Mouse (Mus musculus): Measurements from ENCODE around the gene Gbgt1.
"Not testable (repeated sequence)": the region's sequence is repeated elsewhere in the genome, so short reads cannot be mapped to it uniquely, and the experiment has no call there.

The Gbgt1 gene

DNA sequence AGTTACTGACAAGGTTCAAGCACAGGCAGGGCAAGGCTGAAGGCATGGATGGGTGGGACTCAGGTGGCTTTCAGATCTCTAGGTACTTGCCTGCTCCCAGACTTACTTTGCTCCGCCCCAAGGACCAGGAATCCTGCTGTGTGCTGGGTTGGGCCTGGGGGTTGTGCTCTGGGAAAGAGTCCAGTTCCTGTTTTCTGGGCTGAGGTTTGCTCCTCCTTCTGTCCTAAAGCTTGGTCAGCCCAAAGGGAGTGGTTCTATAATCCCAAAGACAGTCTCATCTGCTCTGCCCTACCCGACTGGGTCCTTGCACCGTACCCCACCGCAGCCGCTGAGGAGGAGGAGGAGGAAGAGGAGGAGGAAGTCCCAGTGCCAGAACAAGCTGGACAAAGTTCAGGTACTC, at the start of gene Gbgt1:
Gene Gbgt1, plus strand, starts transcription at position 221 of the 400 bp plus-strand sequence.
- DNase-seq (ENCODE audit: low read depth): no peak

DNA sequence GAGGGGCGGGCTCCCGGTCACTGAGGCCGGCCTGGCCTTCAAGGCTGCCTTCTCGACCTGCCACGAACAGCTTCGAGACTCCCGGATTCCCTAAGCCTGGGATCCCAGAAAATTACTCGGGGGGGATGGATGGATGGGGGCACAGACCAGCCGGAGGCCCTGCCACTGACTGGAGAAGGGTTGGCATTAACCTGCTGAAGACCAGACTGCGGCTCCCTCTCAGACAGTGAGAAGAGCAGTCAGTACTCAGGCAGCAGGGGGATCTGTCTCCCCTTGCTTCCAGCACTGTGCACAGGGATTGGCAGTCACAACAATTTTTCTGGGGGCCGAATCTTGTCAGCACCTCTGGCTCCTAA, 49.4 kb upstream of the Gbgt1 start:
- DNase-seq (ENCODE audit: low read depth): no peak

DNA sequence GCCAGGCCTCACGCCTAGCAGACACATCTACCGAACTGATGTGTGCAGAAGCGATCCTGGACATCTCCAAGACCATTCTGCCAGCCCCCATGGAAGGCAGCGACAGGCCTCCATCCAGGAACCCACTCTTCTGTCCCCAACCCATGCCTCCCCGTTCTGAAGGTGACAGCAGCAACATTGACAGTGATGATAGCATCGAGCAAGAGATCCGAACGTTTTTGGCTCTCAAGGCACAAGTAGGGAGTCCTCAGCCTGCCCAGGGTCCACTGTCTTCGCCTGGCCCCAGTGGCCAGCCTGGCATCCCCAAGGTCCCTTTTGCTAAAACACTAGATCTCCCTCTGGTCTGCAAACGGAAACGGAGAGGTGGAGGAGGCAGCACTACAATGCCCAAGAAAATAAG, 45.0 kb upstream of the Gbgt1 start:
- DNase-seq (ENCODE audit: low read depth): no peak

DNA sequence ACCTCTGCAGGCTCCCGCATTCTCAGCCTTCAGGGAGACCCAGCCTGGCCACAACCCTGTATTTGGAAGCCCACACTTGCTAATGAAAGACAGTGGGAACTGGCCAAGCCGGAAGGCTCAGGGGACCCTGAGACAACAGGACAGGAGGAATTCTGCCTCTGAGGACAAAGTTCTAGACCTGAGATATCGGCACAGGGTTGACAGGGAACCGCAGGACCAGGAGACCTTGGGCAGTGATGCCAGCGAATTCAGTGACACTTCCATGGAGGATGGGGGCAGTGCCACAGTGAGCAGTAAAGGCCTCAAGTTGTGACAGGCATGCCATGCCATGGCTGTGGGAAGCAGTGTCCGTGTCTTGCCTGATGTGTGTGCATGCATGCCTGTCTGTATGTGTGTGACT, 43.2 kb upstream of the Gbgt1 start:
- DNase-seq (ENCODE audit: low read depth): no peak

DNA sequence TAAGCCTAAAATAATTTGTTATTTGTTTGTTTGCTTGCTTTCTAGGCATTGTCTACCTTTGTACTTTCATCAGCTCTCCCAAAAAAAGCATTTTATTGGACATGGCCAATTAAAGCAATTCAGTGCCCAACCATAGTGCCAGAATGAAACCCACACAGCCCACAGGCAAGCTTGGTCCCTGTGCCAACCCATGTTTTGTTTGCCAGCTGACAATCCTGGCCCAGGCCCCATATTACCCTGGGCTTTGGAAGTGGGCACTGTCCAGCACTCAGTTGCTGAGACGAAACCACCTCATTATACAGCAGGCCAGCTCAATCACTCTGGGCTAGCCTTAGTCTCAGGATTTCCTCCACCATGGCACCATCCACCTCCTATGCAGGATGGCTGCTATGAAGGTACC, 40.1 kb upstream of the Gbgt1 start:
- no peak for DNase-seq (ENCODE audit: low read depth)

DNA sequence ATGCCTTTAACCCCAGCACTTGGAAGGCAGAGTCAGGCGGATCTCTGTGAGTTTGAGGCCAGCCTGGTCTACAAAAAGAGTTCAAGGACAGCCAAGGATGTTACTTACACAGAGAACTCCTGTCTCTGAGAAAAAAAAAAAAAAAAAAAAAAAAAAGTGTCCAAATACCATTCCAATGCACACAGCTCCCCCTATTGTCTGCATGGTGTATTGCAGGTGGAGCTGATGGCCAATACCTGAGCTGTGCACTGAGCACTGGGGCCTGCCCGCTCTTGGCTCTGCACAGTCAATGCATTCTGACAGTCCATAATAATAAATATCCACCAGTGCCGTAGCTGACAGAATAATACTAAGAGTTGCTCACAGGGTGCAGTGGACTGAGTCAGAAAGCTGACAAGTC, 32.8 kb upstream of the Gbgt1 start:
- peak; percentile 87 for DNase-seq (ENCODE audit: low read depth)

DNA sequence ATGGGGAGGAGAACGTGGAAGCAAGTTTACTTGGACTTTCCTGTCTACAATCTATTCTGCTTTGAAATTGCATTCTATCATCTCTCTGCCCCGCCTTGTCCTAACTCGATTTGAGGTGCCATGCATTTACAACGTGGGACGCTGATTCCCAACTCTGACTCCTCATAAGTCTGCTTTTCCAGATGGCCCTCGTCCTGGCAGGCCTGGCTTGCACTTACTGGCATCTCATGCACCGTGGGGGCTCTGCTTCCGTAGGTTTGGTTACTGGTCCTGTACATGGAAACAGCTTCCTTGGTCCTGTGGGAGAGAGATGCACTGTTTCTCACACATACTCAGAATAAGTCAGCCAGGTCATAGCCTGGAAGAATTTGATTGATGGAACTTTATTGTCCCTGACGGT, 31.8 kb upstream of the Gbgt1 start:
- DNase-seq (ENCODE audit: low read depth): no peak

DNA sequence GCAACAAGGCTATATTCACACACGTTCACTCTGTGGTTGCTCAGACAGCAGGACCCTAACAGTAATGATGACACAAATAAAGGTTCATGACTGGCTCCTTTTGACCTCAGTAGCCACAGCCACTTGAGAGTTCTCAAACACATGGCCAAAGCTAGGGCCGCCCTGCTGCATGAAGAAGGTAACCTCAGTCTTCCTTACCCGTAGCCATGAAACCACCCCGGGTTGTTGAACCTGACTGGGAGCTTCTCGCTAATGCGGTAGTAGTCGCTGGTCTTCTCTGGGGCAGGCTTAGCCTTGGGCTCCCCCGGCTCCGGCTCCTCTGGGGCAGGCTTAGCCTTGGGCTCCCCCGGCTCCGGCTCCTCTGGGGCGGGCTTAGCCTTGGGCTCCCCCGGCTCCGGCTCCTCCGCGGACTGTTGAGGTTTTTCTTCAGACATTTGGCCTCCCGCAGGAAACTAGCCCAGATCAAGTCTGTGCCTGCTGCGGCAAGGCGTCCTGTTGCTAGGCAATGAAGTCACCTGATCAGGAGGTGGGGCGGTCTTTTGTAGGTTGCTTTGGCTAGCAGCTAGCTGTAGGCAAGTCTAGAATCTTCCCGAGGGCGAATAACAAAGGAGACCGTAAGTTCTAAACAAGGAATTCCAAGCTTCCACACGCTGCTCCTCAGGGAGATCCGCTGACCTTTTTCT, 30.7 kb upstream of the Gbgt1 start, which contains the start of gene 1700007K13Rik:
Gene 1700007K13Rik, minus strand, starts transcription at position 497 of the 683 bp plus-strand sequence.
- peak; percentile 79 for DNase-seq (ENCODE audit: low read depth)

DNA sequence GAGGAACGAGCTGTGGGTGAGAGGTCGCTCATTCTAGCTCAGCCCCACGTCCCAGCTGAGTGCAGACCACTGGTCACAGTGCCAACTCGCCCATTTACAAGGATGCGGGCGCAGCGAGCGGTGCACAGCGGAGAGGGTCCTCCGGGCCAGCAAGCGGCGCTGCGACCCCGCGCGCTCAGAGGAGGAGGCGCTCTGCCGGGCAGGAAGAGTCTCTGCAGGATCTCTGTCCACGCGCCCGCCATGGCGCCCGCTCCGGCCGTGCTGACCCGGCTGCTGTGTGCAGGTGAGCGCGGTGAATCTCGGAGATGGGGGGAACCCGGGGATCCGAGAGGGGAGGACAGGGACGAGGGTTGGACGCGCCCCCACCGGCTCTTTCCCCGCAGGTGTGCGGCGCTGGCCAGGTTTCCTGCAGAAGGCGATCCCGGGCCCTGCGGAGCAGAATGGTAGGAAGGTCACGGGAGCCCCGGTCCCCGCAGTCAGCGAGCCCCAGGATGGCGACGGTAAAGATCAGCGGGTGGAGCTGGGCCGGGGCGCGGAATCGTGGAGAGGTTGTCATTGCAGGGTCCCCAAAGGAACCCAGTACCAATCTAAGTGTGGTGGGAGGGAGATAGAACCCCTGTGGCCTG, 28.7 kb upstream of the Gbgt1 start, which contains the start of gene Mrps2:
Gene Mrps2, plus strand, starts transcription at position 207 of the 626 bp plus-strand sequence.
- DNase-seq (ENCODE audit: low read depth): peak; percentile 86

DNA sequence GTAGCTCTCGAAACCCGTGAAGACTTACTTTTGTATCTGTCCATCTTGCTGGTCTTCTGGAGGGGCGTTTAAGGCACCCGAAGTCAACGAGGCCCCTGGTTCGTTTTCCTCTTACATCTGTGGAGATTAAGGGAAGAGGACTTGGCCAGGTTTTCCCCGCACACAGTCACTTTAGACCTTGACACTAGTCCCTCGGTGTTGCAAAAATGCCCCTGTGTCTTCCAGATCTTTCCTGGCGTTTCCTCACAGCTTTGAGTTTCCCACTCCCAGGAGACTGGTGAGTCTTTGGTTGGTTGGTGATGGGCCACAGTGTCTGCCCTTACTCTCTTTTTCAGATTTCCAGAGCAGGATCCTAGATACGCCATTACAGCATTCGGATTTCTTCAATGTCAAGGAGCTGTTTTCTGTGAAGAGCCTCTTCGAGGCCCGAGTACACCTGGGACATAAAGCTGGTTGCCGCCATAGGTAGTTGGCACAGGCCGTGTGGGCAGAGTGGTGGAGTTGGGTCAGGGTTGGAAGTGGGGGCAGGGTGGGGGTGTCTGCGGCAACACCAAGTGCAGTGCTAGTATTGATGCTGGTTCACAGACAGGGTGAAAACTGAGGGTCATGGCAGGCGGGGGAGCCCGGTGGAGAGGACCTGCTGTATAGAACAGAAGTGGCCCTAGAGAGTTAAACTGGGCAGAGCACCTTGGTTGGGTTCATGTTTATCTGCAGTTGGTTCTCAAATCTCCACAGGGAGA, 28.0 kb upstream of the Gbgt1 start:
- no peak for DNase-seq (ENCODE audit: low read depth)

DNA sequence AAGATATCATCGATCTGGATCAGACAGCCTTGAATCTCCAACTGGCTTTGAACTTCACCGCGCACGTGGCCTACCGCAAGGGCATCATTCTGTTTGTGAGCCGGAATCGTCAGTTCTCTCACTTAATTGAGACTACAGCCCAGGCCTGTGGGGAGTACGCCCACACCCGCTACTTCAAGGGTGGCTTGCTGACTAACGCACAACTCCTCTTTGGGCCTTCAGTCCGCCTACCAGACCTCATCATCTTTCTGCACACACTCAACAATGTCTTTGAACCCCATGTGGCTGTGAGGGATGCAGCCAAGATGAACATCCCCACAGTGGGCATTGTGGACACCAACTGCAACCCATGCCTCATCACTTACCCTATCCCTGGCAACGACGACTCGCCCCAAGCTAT, 27.2 kb upstream of the Gbgt1 start:
- no peak for DNase-seq (ENCODE audit: low read depth)

DNA sequence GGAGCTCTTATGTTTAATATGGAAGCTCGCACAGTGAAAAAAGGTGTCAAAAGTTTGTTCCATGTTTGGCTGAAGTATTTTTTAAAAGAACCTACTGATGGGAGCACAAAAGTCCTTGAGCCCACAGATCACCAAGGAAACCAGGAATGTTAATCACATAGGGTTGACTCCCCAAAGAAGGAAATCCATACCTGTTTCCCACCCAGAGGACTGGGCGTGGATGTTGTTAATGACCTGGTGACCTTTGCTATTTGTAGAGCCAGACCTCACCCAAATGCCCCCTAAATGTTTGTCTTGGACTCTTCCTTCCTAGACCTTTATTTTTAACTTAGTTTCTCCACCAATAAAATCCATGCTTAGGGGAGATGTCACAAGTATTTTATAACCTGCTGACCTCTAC, 26.1 kb upstream of the Gbgt1 start:
- DNase-seq (ENCODE audit: low read depth): no peak

DNA sequence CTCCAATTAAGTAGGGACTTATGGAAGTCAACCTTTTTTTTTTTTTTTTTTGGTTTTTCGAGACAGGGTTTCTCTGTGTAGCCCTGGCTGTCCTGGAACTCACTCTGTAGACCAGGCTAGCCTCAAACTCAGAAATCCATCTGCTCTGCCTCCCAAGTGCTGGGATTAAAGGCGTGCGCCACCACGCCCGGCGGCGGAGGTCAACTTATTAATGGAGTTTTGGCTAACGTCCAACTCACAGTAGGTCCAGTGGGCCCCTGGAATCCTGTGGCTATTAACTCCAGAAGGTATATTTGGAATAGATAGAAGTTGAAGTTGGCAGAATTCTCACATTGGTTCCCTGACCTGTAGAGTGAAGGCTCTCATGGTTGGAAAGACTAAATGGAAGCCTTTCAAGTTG, 24.7 kb upstream of the Gbgt1 start:
- DNase-seq (ENCODE audit: low read depth): not testable (repeated sequence)

DNA sequence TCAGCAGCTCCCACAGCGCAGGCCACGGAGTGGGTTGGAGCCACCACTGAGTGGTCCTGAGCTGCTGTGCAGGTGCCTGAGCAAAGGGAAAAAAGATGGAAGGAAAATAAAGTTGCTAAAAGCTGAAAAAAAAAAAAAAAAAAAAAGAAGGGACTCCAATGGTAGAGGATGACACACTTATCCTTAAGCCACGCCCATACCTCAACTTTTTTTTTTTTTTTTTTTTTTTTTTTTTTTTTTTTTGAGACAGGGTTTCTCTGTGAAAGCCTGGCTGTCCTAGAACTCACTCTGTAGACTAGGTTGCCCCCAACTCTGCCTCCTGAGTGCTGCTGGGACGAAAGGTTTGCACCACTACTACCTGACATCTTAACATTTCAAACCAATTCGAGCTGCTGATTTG, 18.7 kb upstream of the Gbgt1 start:
- DNase-seq (ENCODE audit: low read depth): not testable (repeated sequence)

DNA sequence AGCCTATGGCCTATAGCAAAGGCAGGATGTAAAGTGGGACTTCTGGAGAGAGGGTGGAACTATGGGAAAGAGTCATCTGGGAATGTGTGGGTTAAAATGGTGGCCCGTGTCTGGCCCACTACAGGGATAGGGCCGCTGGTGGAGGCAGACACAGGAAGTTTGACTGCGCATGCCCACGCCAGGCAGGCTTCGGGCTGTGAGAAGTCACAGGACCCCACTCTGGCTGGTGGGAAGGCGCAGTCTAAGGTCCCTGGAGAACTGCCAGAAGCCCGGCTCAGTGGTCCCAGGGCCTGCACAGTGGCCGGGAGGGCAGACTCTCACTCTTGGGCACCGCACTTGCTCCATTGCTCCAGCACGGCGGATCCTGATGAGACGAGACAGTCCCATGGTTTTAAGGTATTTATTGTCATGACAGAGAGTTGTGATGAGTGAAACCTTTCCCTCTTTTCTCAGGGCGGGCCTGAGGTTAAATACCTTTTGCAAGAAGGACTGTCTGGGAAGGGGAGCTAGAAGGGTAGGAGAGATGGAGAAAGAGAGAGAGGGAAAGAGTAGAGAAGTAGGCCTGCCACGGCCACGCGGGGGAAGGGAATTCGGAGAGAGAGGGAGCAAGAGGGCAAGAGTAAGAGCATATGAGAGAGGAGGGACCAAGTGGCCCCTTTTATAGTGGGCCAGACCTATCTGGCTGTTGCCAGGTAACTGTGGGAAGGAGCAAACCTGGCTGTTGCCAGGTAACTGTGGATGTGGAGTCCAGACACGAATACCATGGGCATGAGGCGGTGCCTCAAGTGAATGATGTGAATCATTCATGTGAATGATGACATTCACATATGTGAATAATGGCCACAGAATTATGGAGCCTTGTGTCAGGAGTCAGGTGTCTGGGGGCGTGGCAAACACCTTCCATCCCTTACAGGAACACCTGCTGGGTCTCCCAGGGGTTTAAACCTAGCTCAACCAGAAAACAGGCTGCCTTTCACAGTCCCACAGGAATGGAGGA, 17.2 kb upstream of the Gbgt1 start:
- DNase-seq (ENCODE audit: low read depth): no peak

DNA sequence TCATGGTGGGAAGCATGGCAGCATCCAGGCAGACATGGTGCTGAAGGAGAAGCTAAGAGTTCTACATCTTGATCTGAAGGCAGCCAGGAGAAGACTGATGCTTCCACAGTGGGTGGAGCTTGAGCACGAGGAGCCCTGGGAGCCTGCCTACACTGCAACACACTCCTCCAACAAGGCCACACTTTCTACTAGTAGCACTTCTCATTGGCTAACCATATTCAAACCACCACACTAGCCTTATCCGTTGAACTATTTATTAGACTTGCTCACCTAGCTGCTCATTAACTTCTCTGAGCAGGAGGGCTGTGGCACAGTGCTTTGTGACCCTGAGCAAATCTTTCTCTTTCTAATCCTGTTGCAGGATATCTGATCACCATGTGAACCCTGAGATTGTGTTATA, 12.8 kb upstream of the Gbgt1 start:
- DNase-seq (ENCODE audit: low read depth): no peak

DNA sequence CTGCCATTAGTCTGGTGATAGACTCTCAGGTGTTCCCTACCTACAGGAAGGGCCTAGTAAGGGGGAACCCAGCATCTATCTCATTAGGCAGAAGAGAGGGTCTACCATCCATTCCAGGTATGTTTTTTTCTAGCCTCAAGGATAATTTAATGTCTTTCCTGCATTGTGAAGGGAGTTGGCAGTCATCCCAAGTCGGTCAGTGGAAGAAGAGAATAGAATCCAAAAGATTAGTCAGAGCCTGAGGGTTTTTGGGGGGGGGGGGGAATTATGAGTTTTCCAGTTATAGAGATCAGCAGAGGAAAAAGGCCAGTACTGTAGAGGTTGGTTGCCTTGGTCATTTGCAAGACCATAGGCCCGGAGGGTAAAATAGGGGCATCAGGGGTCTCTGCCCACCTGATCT, 2.2 kb upstream of the Gbgt1 start:
- DNase-seq (ENCODE audit: low read depth): no peak

DNA sequence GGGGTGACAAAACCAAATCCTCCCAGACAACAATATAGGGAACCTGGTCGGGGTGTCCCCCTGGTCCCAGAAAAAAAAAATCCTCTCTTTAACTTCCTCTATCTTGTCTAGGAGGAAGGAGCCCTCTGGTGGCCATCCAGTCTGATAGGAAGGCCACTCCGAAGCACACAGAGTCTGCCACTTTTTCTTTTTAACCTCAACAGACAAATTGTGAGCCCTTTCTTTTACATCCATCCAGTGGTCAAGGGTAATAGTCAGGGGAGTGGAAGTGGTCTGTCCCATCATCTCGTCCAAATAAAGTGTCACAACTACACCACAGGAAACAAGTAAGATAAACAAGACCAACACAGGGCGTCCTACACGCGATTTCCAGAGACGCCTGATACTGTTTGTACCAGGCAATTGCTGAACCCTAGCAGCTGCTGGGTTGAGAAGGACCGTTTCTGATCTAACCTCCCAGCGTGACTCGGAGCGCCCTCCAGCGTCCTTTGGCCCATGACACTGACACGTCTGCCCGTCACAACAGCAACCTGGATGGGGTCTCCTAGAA, 1.4 kb upstream of the Gbgt1 start:
- DNase-seq (ENCODE audit: low read depth): peak; percentile 35

DNA sequence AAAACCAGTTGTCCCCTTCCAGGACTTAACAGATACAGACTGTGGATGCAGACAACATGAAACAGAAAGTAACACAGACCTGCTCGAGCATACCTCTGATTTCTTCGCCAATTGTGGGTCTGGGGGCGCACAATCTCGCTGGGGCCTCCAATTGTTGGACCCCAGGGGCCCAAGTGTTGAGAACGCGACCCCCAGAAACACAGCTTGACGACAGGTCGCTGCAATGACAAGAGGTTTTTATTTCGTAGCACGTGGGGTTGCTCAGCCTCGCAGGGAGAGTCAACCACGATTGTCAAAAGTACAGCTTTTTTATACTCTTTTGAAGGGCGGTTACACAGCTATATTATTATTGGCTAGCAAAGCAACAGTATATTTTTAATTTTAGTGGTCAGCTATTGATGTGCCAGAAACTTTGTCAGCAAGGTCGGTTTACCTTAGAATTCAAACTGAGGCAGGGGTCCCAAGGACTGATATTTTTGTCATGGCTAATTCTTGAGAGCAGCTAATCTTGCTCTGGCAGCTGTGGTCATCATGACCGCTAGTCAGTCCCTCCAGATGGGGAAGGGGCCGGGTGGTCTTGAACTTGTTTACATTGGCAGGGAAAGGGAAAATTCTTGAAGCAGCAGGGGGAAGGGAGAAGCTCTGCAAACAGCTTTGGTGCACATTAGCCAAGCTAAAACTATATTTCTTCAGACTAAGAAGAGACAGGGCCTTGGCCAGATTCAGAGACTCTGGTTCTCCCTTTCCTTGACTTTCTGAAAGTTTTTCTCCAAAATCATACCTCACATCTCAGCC, 693 bp upstream of the Gbgt1 start:
- no peak for DNase-seq (ENCODE audit: low read depth)

DNA sequence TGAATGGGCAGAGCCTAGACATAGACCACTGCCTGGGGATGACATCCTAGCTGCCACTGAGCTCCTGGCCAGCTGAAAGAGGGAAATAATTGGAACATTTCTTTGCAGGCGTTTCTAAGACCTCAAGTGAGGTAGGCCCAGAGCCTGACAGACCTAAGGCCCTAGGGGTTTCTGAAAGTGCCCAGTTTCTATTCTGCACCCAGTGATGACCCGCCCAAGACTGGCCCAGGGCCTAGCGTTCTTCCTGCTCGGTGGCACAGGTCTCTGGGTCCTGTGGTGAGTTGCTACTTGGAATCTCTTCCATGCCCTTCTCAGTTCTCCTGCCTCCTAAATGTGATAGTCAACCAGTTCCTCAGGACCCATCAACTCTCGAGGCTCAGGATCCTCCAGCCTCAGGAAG, 870 bp downstream of the Gbgt1 start:
- no peak for DNase-seq (ENCODE audit: low read depth)

DNA sequence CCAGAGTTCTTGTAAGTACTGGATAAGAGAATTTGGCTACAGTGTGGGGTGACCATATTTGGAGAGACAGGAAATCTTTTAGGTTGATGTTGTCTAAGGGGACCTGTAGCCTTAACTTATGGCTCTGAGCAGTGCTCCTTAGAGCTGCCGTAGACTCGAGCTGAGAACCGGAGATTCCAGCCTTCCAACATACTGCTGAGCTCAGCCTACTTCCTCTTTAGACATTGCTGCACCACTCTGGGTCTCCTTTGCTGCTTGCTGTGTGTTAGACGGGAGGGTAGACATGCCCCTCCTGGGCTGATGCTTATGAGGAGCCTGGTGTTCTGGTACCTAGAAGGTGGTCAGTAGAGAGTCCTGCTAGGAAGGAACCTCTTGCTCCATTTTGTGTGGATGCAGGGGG, 1.7 kb downstream of the Gbgt1 start:
- DNase-seq (ENCODE audit: low read depth): no peak
